Comparison of ENCODE assay signal across 15 mouse cellular contexts in genomic region chr10:124119585-124119984, GRCm38 (mm10).
"Had no signal": no experiment of that assay in that cellular context is flagged by ENCODE, and none has a peak within 500 bp of the region (broad histone marks: within the 10 kb centered on the region; RNA-seq: fewer than 3 reads in every experiment).

No protein-coding gene starts in this region.

- H3K4me2 ChIP-seq: limb, embryonic 15.5 days; liver, embryonic 12.5 days; midbrain, embryonic 11.5 days; midbrain, embryonic 13.5 days; midbrain, embryonic 15.5 days; neural tube, embryonic 12.5 days; stomach, embryonic 15.5 days had no signal

- ATAC-seq: liver, embryonic 12.5 days; midbrain, embryonic 13.5 days; midbrain, embryonic 15.5 days had no signal

- H3K9ac ChIP-seq: limb, embryonic 15.5 days; liver, embryonic 12.5 days; liver, embryonic 14.5 days; midbrain, embryonic 13.5 days; midbrain, embryonic 15.5 days; neural tube, embryonic 12.5 days; stomach, embryonic 15.5 days had no signal

- H3K27me3 ChIP-seq: limb, embryonic 15.5 days; liver, embryonic 12.5 days; megakaryocyte, embryonic 14.5 days; midbrain, embryonic 13.5 days; midbrain, embryonic 15.5 days; neural tube, embryonic 12.5 days; stomach, embryonic 15.5 days had no signal

- H3K4me1 ChIP-seq: limb, embryonic 15.5 days; liver, embryonic 12.5 days; megakaryocyte, embryonic 14.5 days; midbrain, embryonic 13.5 days; midbrain, embryonic 15.5 days; neural tube, embryonic 12.5 days; stomach, embryonic 15.5 days had no signal

- H3K36me3 ChIP-seq: limb, embryonic 15.5 days; liver, embryonic 12.5 days; midbrain, embryonic 13.5 days; midbrain, embryonic 15.5 days; neural tube, embryonic 12.5 days; stomach, embryonic 15.5 days had no signal

- H3K27ac ChIP-seq: limb, embryonic 15.5 days; liver, embryonic 12.5 days; liver, embryonic 14.5 days; macrophage; midbrain, embryonic 13.5 days; midbrain, embryonic 15.5 days; neural tube, embryonic 12.5 days; stomach, embryonic 15.5 days; stomach, postnatal 0 days had no signal

- DNase-seq: right cerebral cortex, postnatal 14 days; thymus, adult 2 months; thymus, postnatal 25 days; thymus, postnatal 4 days had no signal

- H3K4me3 ChIP-seq: limb, embryonic 15.5 days; liver, embryonic 12.5 days; megakaryocyte, embryonic 14.5 days; midbrain, embryonic 13.5 days; midbrain, embryonic 15.5 days; neural tube, embryonic 12.5 days; stomach, embryonic 15.5 days had no signal

- H3K9me3 ChIP-seq: limb, embryonic 15.5 days; liver, embryonic 12.5 days; midbrain, embryonic 13.5 days; midbrain, embryonic 15.5 days; neural tube, embryonic 12.5 days; stomach, embryonic 15.5 days had no signal
